Mouse (Mus musculus) C2C12 (cell line): ENCODE results near the gene Sh3rf3. TPM values are rescaled to one million over a fixed set of nuclear protein-coding genes. Genes with fewer than 3 reads are reported as not detected.
A peak's percentile ranks its signal among the peaks of the same experiment; 100 is the strongest.

Experiments
- H3K27me3 ChIP-seq: one replicate; pipeline ENCODE4 v1.6.1; 2011; ENCODE audit not compliant: control insufficient read depth, insufficient read depth, insufficient read length
- H3K36me3 ChIP-seq: one replicate; pipeline ENCODE4 v1.6.1; 2011; ENCODE audit not compliant: control insufficient read depth, insufficient read depth
- H3K4me3 ChIP-seq: one replicate; pipeline ENCODE4 v1.5.1; 2011; ENCODE audit warnings: mild to moderate bottlenecking, control low read depth; ENCODE audit not compliant: poor library complexity, insufficient read depth, severe bottlenecking
- H3K79me2 ChIP-seq: one replicate; pipeline ENCODE4 v1.6.1; 2011; ENCODE audit not compliant: control insufficient read depth, insufficient read depth
- H3K79me3 ChIP-seq: one replicate; pipeline ENCODE4 v1.6.1; 2011; ENCODE audit warnings: low read depth, control low read depth
- H3ac ChIP-seq: one replicate; pipeline ENCODE3; 2011; ENCODE audit warnings: low read depth; ENCODE audit not compliant: control insufficient read depth, insufficient read length
- CEBPB ChIP-seq: IDR thresholded peaks from one replicate; pipeline ENCODE4 v1.6.1; 2011; ENCODE audit warnings: low read depth, mild to moderate bottlenecking, control low read depth, moderate library complexity
- CTCF ChIP-seq: IDR thresholded peaks from one replicate; pipeline ENCODE4 v1.5.1; 2011; ENCODE audit not compliant: control insufficient read depth, insufficient read depth, insufficient read length
- FOSL1 ChIP-seq: IDR thresholded peaks from one replicate; pipeline ENCODE4 v1.8.0; 2011; ENCODE audit warnings: mild to moderate bottlenecking, low read length; ENCODE audit not compliant: poor library complexity, insufficient read depth, severe bottlenecking
- MAX ChIP-seq: IDR thresholded peaks from one replicate; pipeline ENCODE4 v1.6.1; 2011; ENCODE audit warnings: mild to moderate bottlenecking, control low read depth
- MYOD1 ChIP-seq: IDR thresholded peaks from one replicate; pipeline ENCODE4 v1.6.1; 2011; ENCODE audit warnings: low read depth; ENCODE audit not compliant: control insufficient read depth, insufficient read length
- MYOG ChIP-seq: IDR thresholded peaks from one replicate; pipeline ENCODE4 v1.6.1; 2011; ENCODE audit not compliant: control insufficient read depth, insufficient read length; ENCODE audit errors: extremely low read depth
- USF1 ChIP-seq: IDR thresholded peaks from one replicate; pipeline ENCODE4 v1.6.1; 2011; ENCODE audit warnings: low read depth, mild to moderate bottlenecking, control low read depth, moderate library complexity
- polyA plus RNA-seq: library from polyadenylated mRNA; unstranded; fragments of >200 nt; fragmentation: generic; extraction: Trizol; gene quantifications from one replicate; pipeline ENCODE4 v1.2.1, GENCODE M21; 2012; ENCODE audit warnings: missing spikeins

The Sh3rf3 gene
- polyA plus RNA-seq, 1 experiment: 0.14 TPM

DNA sequence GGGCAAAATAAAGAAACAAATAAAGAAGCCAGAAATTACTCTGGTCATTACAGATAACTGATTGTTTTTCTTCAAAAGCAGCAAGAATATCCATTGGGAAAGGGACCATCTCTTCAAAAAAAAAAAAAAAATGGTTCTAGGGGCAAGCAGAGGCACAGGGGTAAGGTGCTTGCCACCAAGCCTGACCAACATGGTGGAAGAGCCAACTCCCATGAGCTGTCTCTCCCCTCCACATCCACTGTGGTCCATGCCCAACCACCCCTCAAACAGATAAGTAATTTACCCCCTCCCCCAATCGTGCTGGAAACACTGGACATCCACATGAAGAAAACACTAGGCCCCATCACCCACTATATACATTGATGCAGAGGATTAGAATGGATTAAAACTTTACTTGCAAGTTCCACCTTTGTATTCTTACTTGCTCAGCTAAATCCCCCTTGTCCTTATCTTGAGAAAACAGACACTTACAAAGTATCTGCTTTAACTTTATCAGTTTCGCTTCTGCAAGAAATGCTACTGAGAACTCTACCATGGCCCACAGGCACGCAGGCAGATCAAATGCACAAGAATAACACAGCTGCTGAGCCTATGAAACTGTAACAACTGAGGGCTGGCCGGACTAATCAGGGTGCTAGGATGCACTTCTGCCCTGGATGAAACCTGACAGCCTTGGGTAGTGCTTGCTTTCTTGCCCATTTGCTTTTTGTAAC is 349.2 kb downstream of the Sh3rf3 start:
- TF ChIP-seq MYOD1 (no peak), MAX (no peak), CTCF (no peak), MYOG (no peak), FOSL1 (no peak), USF1 (no peak), CEBPB (no peak)
- Histone ChIP-seq H3K27me3 (no peaks in the 10 kb centered on the region), H3K79me3 (no peaks in the 10 kb centered on the region), H3K36me3 (peaks cover 14% of the 10 kb centered on the region), H3K79me2 (no peaks in the 10 kb centered on the region), H3K4me3 (no peak overlapping the region), H3ac (no peak overlapping the region)

- Histone ChIP-seq H3K36me3 (peaks cover 29% of the 10 kb centered on the region), H3ac (no peak overlapping the region), H3K79me3 (no peaks in the 10 kb centered on the region), H3K79me2 (no peaks in the 10 kb centered on the region), H3K4me3 (no peak overlapping the region), H3K27me3 (no peaks in the 10 kb centered on the region)
- TF ChIP-seq MAX (no peak), CEBPB (no peak), FOSL1 (no peak), MYOD1 (no peak), CTCF (peak; percentile 43), USF1 (no peak)
Measured at GRCm38 (mm10) chr10:59166104-59166944, 353.2 kb downstream of the Sh3rf3 start.

- Histone ChIP-seq H3K36me3 (peaks cover 28% of the 10 kb centered on the region), H3K79me3 (no peaks in the 10 kb centered on the region), H3K27me3 (no peaks in the 10 kb centered on the region), H3K4me3 (no peak overlapping the region), H3ac (no peak overlapping the region), H3K79me2 (no peaks in the 10 kb centered on the region)
- TF ChIP-seq FOSL1 (no peak), MYOG (no peak), USF1 (no peak), CEBPB (no peak), MAX (no peak)
Measured at GRCm38 (mm10) chr10:59171042-59171441, 357.9 kb downstream of the Sh3rf3 start.

GRCm38 (mm10) chr10:59172539-59172938 is 359.4 kb downstream of the Sh3rf3 start:
- Histone ChIP-seq H3ac (no peak overlapping the region), H3K4me3 (no peak overlapping the region), H3K36me3 (peaks cover 33% of the 10 kb centered on the region), H3K79me2 (no peaks in the 10 kb centered on the region), H3K79me3 (no peaks in the 10 kb centered on the region), H3K27me3 (no peaks in the 10 kb centered on the region)
- TF ChIP-seq FOSL1 (no peak), CTCF (no peak), CEBPB (no peak), MYOG (no peak), MYOD1 (no peak), MAX (no peak), USF1 (no peak)

- no peak for TF ChIP-seq MYOD1
- no peak for TF ChIP-seq CEBPB
- no peak for TF ChIP-seq FOSL1
- TF ChIP-seq MAX: no peak
- TF ChIP-seq USF1: no peak
- no peak for TF ChIP-seq CTCF
- no peak for TF ChIP-seq MYOG
- Histone ChIP-seq H3K27me3 (no peaks in the 10 kb centered on the region), H3ac (no peak overlapping the region), H3K79me2 (no peaks in the 10 kb centered on the region), H3K79me3 (no peaks in the 10 kb centered on the region), H3K4me3 (no peak overlapping the region), H3K36me3 (peaks cover 55% of the 10 kb centered on the region)
Measured at GRCm38 (mm10) chr10:59179620-59180019, 366.5 kb downstream of the Sh3rf3 start.
